Mouse (Mus musculus) hindbrain, embryonic 14.5 days (tissue): ENCODE data around the gene Mios. TPM values are rescaled to one million over a fixed set of nuclear protein-coding genes. Genes with fewer than 3 reads are reported as not detected.
A peak's percentile ranks its signal among the peaks of the same experiment; 100 is the strongest.

Experiments used
- ATAC-seq: fragments of 200-750 bp; cut with Nextera tagmentation; 2 replicates; pipeline ENCODE4 v1.8.0; 2017; ENCODE audit warnings: moderate number of reproducible peaks, mild to moderate bottlenecking, moderate TSS enrichment, moderate library complexity; ENCODE audit not compliant: low FRiP score
- DNase-seq: peaks from one replicate; pipeline ENCODE4 v3.0.0-alpha.2; 2015; ENCODE audit warnings: low spot score
- H3K27ac ChIP-seq: fragments of 300-500 bp; sonication (generic); 2 replicates; pipeline ENCODE4 v1.5.1; 2014; ENCODE audit warnings: mild to moderate bottlenecking, moderate library complexity
- H3K27me3 ChIP-seq: fragments of 300-500 bp; sonication (generic); 2 replicates; pipeline ENCODE4 v1.6.1; 2014; ENCODE audit warnings: mild to moderate bottlenecking, low read length, mixed read lengths; ENCODE audit not compliant: control insufficient read depth, insufficient read depth
- H3K36me3 ChIP-seq: fragments of 300-500 bp; sonication (generic); replicated peaks from 2 replicates; pipeline ENCODE4 v1.6.1; 2014; ENCODE audit not compliant: control insufficient read depth, insufficient read depth
- H3K4me1 ChIP-seq: fragments of 300-500 bp; sonication (generic); replicated peaks from 2 replicates; pipeline ENCODE4 v1.6.1; 2014; ENCODE audit warnings: antibody characterized with exemption, low read length, mixed read lengths; ENCODE audit not compliant: control insufficient read depth, insufficient read depth
- H3K4me2 ChIP-seq: fragments of 300-500 bp; sonication (generic); replicated peaks from 2 replicates; pipeline ENCODE4 v1.6.1; 2014; ENCODE audit warnings: mild to moderate bottlenecking, moderate library complexity
- H3K4me3 ChIP-seq: fragments of 300-500 bp; sonication (generic); replicated peaks from 2 replicates; pipeline ENCODE4 v1.5.1; 2014; ENCODE audit warnings: mild to moderate bottlenecking, low read length
- H3K9ac ChIP-seq: fragments of 300-500 bp; sonication (generic); 2 replicates; pipeline ENCODE4 v1.6.1; 2014
- H3K9me3 ChIP-seq: fragments of 300-500 bp; sonication (generic); 2 replicates; pipeline ENCODE4 v1.6.1; 2016; ENCODE audit warnings: low read length; ENCODE audit not compliant: control insufficient read depth
- WGBS: fragments of 180-500 bp; shearing (Covaris S2); extraction: QIAGEN DNeasy Blood & Tissue Kit; methylation state at CpG from one replicate; pipeline ENCODE4 v1.1.7; 2014; 5-methylcytosine and 5-hydroxymethylcytosine counted together
- polyA plus RNA-seq: library from polyadenylated mRNA; unstranded; fragments of >200 nt; fragmentation: Nextera tagmentation; extraction: Ambion mirVana; gene quantifications from 2 replicates; pipeline ENCODE4 v1.2.1, GENCODE M21; 2014

Mios gene
- polyA plus RNA-seq, 1 experiment from 2014 or later: 29.3 TPM

DNA sequence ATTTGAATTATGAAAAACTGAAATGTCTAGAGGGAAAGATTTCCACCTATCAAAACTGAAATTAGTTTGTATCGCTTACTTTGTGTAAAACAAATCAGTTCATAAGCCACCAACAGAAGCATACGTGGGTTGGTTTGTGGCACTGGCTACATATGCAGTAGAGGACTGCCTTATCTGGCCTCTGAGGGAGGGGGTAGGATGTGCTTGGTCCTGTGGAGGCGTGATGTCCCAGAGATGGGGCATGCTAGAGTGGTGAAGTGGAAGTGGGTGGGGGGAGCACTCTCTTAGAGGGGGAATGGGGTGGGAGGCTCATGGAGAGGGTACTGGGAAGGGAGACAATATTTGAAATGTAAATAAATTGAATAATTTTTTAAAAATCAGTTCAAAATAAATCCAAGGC lies 19.1 kb upstream of the Mios start:
- WGBS: 80% methylated on average over 3 of the region's 3 CpGs
- Histone ChIP-seq H3K4me2 (no peak overlapping the region), H3K9me3 (no peaks in the 10 kb centered on the region), H3K4me3 (no peak overlapping the region), H3K36me3 (no peaks in the 10 kb centered on the region), H3K27me3 (no peaks in the 10 kb centered on the region), H3K4me1 (no peaks in the 10 kb centered on the region), H3K9ac (no peak overlapping the region), H3K27ac (no peak overlapping the region)
- DNase-seq (no peak), ATAC-seq (no peak)

GRCm38 (mm10) chr6:8192517-8192916 lies 16.5 kb upstream of the Mios start, which contains the start of gene Col28a1:
Gene Col28a1 (minus strand): TSS chr6:8192617.
- Histone ChIP-seq H3K9me3 (no peaks in the 10 kb centered on the region), H3K4me2 (no peak within 1 kb of the TSS), H3K36me3 (no peaks in the 10 kb centered on the region), H3K27me3 (no peaks in the 10 kb centered on the region), H3K4me1 (no peaks in the 10 kb centered on the region), H3K4me3 (no peak within 1 kb of the TSS), H3K27ac (no peak within 1 kb of the TSS), H3K9ac (no peak within 1 kb of the TSS)
- DNase-seq: no peak
- no peak for ATAC-seq

DNA sequence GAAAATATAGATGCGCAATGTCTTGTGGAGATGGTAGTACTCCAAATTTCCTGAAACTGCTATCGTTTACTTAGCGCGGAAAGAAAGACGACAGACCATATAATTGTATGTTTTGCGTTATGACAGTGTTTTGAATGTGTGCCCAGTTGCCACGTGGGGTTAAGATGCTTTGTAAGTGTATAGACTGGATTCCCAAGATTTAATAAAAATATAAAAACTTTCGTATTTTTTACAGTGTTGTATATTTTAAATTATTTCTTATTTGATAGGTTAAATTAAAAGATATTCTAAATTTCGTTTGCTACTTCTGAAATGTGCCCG lies 804 bp downstream of the Mios start:
- H3K9ac ChIP-seq: peak overlapping the region; percentile 92
- H3K4me2 ChIP-seq: peak overlapping the region; percentile 63
- no peaks in the 10 kb centered on the region for H3K9me3 ChIP-seq
- ATAC-seq: no peak
- H3K4me3 ChIP-seq: peak overlapping the region; percentile 85
- H3K36me3 ChIP-seq: peaks cover 3% of the 10 kb centered on the region
- no peaks in the 10 kb centered on the region for H3K27me3 ChIP-seq
- WGBS: 9% methylated on average over 10 of the region's 10 CpGs
- H3K4me1 ChIP-seq: peaks cover 10% of the 10 kb centered on the region
- DNase-seq: no peak
- H3K27ac ChIP-seq: peak overlapping the region; percentile 92

- Histone ChIP-seq H3K4me2 (peak overlapping the region; percentile 63), H3K4me3 (peak overlapping the region; percentile 85; the same call in 1 of the 2 replicates), H3K9me3 (no peaks in the 10 kb centered on the region), H3K36me3 (peaks cover 11% of the 10 kb centered on the region), H3K27me3 (no peaks in the 10 kb centered on the region), H3K4me1 (peaks cover 10% of the 10 kb centered on the region), H3K9ac (no peak overlapping the region), H3K27ac (no peak overlapping the region)
- ATAC-seq: no peak
- WGBS: 83% methylated on average over 3 of the region's 3 CpGs
- no peak for DNase-seq
Observed at GRCm38 (mm10) chr6:8210661-8211060, 1.6 kb downstream of the Mios start.

- whole genome bisulfite sequencing: 89% methylated on average over 3 of the region's 3 CpGs
- Histone ChIP-seq H3K27ac (no peak overlapping the region), H3K36me3 (peaks cover 59% of the 10 kb centered on the region), H3K27me3 (no peaks in the 10 kb centered on the region), H3K4me2 (no peak overlapping the region), H3K4me3 (no peak overlapping the region), H3K4me1 (no peaks in the 10 kb centered on the region), H3K9me3 (no peaks in the 10 kb centered on the region), H3K9ac (no peak overlapping the region)
- no peak for DNase-seq
- no peak for ATAC-seq
Observed at GRCm38 (mm10) chr6:8227035-8227434, 18.0 kb downstream of the Mios start.

- peaks cover 69% of the 10 kb centered on the region for H3K36me3 ChIP-seq
- H3K27me3 ChIP-seq: no peaks in the 10 kb centered on the region
- 93% methylated on average over 3 of the region's 3 CpGs for WGBS
- no peak overlapping the region for H3K4me3 ChIP-seq
- no peaks in the 10 kb centered on the region for H3K9me3 ChIP-seq
- H3K4me2 ChIP-seq: no peak overlapping the region
- no peak overlapping the region for H3K9ac ChIP-seq
- no peak for DNase-seq
- no peak for ATAC-seq
- no peak overlapping the region for H3K27ac ChIP-seq
- no peaks in the 10 kb centered on the region for H3K4me1 ChIP-seq
Observed at GRCm38 (mm10) chr6:8228596-8228995, 19.6 kb downstream of the Mios start.

- 11% methylated on average over 6 of the region's 6 CpGs for WGBS
- Histone ChIP-seq H3K4me1 (peaks cover 18% of the 10 kb centered on the region), H3K27ac (peak overlapping the region; percentile 78), H3K9ac (peak overlapping the region; percentile 76), H3K27me3 (no peaks in the 10 kb centered on the region), H3K36me3 (peaks cover 8% of the 10 kb centered on the region), H3K4me2 (peak overlapping the region; percentile 66), H3K4me3 (peak overlapping the region; percentile 77), H3K9me3 (no peaks in the 10 kb centered on the region)
- no peak for DNase-seq
- ATAC-seq: no peak
Observed at GRCm38 (mm10) chr6:8258316-8258715, 49.3 kb downstream of the Mios start.

GRCm38 (mm10) chr6:8259004-8259666 lies 50.1 kb downstream of the Mios start, which contains the start of the genes Rpa3, Umad1 and Gm45062:
Gene Rpa3 (minus strand): TSS chr6:8259173.
Gene Umad1 (plus strand): TSS chr6:8259288.
Gene Gm45062 (plus strand): TSS chr6:8259450.
- DNase-seq (peak; percentile 97), ATAC-seq (peak; percentile 100)
- Histone ChIP-seq H3K4me3 (peak within 1 kb of the TSS; percentile 77), H3K4me1 (peaks cover 18% of the 10 kb centered on the region), H3K27me3 (no peaks in the 10 kb centered on the region), H3K27ac (peak within 1 kb of the TSS; percentile 85), H3K9me3 (no peaks in the 10 kb centered on the region), H3K36me3 (peaks cover under 1% of the 10 kb centered on the region), H3K9ac (peak within 1 kb of the TSS; percentile 81), H3K4me2 (peak within 1 kb of the TSS; percentile 74)
- under 1% methylated on average over 62 of the region's 64 CpGs for WGBS

DNA sequence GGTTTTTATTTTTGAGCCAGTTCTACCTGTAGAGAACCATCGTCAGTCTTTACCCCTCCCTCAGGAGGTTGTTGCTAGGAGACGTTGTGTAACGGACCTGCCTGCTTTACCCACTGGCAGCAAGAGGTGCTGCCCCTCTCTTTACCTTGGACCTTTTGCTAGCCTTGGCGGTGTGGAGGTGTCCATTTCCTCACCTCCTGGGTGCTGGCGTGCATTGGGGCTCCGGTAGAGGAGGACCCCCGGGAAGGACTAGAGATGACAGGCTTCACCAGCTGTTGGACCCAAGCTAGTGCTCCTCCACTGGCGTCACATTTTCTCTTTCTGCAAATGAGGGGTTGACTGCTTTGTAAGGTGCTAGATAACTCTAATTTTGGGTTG lies 50.6 kb downstream of the Mios start:
- peak overlapping the region; percentile 81 for H3K9ac ChIP-seq
- H3K36me3 ChIP-seq: no peaks in the 10 kb centered on the region; the same call in 1 of the 2 replicates
- H3K27ac ChIP-seq: peak overlapping the region; percentile 85
- peaks cover 18% of the 10 kb centered on the region for H3K4me1 ChIP-seq
- no peaks in the 10 kb centered on the region for H3K27me3 ChIP-seq
- WGBS: 0% methylated on average over 8 of the region's 8 CpGs
- no peaks in the 10 kb centered on the region for H3K9me3 ChIP-seq
- ATAC-seq (no peak; the same call in 1 of the 2 replicates), DNase-seq (peak; percentile 37)
- peak overlapping the region; percentile 77 for H3K4me3 ChIP-seq
- peak overlapping the region; percentile 74 for H3K4me2 ChIP-seq
